Comparison of ENCODE assay signal across 9 mouse cellular contexts in the genomic region with DNA sequence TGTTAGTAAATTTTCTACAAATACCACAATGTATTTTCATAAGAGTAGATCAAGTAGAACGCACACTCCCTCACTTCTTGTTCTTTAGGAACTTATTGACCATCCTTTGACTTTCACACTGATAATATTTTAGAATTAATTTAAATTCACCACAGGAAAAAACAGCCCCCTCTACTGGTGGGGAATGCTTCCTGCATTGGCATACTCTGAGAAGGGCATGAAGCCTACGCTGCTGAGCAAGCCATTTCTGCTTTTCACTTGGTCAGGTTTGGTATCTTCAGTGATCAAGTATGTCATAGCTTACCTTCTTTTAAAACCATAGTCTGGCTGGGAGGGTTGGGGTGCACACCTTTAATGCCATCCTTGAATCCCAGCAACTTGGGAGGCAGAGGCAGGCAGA. TPM values are rescaled to one million over a fixed set of nuclear protein-coding genes. Genes with fewer than 3 reads are reported as not detected.
DNase-seq lines count a peak whose midpoint lies in the region; ATAC-seq lines count a peak whose summit lies in the region.
"Had no signal": no experiment of that assay in that cellular context is flagged by ENCODE, and none has a peak within 500 bp of the region (broad histone marks: within the 10 kb centered on the region; RNA-seq: fewer than 3 reads in every experiment).

No protein-coding gene starts in this region.

- DNase-seq in adrenal gland, adult 2 months: peak; percentile 15
- no peak for DNase-seq in adrenal gland, adult 8-10 months
- peak; percentile 22 to 32 for DNase-seq in kidney, postnatal 4 days
- no peak for DNase-seq in kidney, adult 18-20 months
- peak; percentile 32 for DNase-seq in ES-CJ7 (ENCODE audit: low read depth, low spot score)
- DNase-seq in Muller cell, postnatal 12 days (ENCODE audit: inconsistent ontology term): no peak
- no peak for DNase-seq in frontal cortex, postnatal 10 days (ENCODE audit: low spot score in 2 of 2)
- DNase-seq: cerebellum, adult 18-20 months had no signal

- peak; percentile 24; the same call in 1 of the 2 replicates for ATAC-seq in granulocyte monocyte progenitor cell, adult 5-6 weeks (replicated peaks; ENCODE audit: poor library complexity, severe bottlenecking)

RNA-seq across cellular contexts. Expression of a gene that starts 3.7 kb away (rescaled TPM):
- total RNA-seq in adrenal gland, adult 2 months (2021): under 1 TPM in 1 of 2 experiments, not detected in 1; 0.28 TPM
- 1.3 and 1.5 TPM in 2 replicates for polyA plus RNA-seq in adrenal gland, adult 2 months (2012; rRNA removed)
- 1 to 10 TPM in 1 of 4 experiments, under 1 TPM in 3; 0.38 to 1.6 (median 0.81) TPM for total RNA-seq in adrenal gland, adult 8-10 months (2022)
- not detected in 2 replicates for total RNA-seq in granulocyte monocyte progenitor cell, adult 5-6 weeks (2014; fragmentation: Nextera tagmentation)
- not detected in 2 replicates for total RNA-seq in granulocyte monocyte progenitor cell, adult 5-6 weeks (2017)

RNA-seq across cellular contexts. Expression of a gene that starts 4.6 kb away (rescaled TPM):
- total RNA-seq in adrenal gland, adult 2 months (2021): 10 to 100 TPM in 1 of 2 experiments, 1 to 10 TPM in 1; 7.6 to 11.8 TPM
- 5.7 and 6.2 TPM in 2 replicates for polyA plus RNA-seq in adrenal gland, adult 2 months (2012; rRNA removed)
- total RNA-seq in adrenal gland, adult 8-10 months (2022): 10 to 100 TPM; 10.1 to 24.2 (median 16.8) TPM
- 0.30 TPM in 1 of 2 replicates, not detected in the other for total RNA-seq in granulocyte monocyte progenitor cell, adult 5-6 weeks (2014; fragmentation: Nextera tagmentation)
- 0.60 and 1.8 TPM in 2 replicates for total RNA-seq in granulocyte monocyte progenitor cell, adult 5-6 weeks (2017)

Comparison
In these comparisons a context has a peak if more than half of its experiments do, and no peak if none do; other contexts are left out.
1. DNase-seq: peak in adrenal gland, adult 2 months (single experiment), kidney, postnatal 4 days (2 of 2) and ES-CJ7 (single experiment); none in adrenal gland, adult 8-10 months (single experiment), kidney, adult 18-20 months (single experiment), Muller cell, postnatal 12 days (single experiment) and frontal cortex, postnatal 10 days (0 of 2).